Mouse (Mus musculus): ENCODE measurements at regions not wholly inside any gene's neighbourhood (a gene's known extent, or its start where the extent isn't known, plus 50 kb on each side); places are given as distances from the start of the nearest gene placed in this dataset.

GRCm38 (mm10) chr7:68851981-68852575 is 103.0 kb upstream of the Arrdc4 start:
- DNase-seq = no peak

GRCm38 (mm10) chr7:68844606-68845005 is 95.6 kb upstream of the Arrdc4 start:
- no peak for DNase-seq

- no peak for DNase-seq
Observed at GRCm38 (mm10) chr7:68843374-68843773, 94.3 kb upstream of the Arrdc4 start.

GRCm38 (mm10) chr7:68833977-68834791 is 85.1 kb upstream of the Arrdc4 start:
- DNase-seq = no peak

- DNase-seq = no peak
Observed at GRCm38 (mm10) chr7:68833517-68833916, 84.5 kb upstream of the Arrdc4 start.

GRCm38 (mm10) chr7:68829861-68830260 is 80.8 kb upstream of the Arrdc4 start:
- DNase-seq = peak; percentile 43

GRCm38 (mm10) chr7:68824399-68824798 is 75.4 kb upstream of the Arrdc4 start:
- no peak for DNase-seq

GRCm38 (mm10) chr7:68823646-68824045 is 74.6 kb upstream of the Arrdc4 start:
- DNase-seq = no peak

- peak; percentile 21 for DNase-seq
Observed at GRCm38 (mm10) chr7:68823189-68823588, 74.1 kb upstream of the Arrdc4 start.

GRCm38 (mm10) chr7:68814823-68815666 is 66.0 kb upstream of the Arrdc4 start:
- no peak for DNase-seq

GRCm38 (mm10) chr7:68809782-68810181 is 60.7 kb upstream of the Arrdc4 start:
- DNase-seq = no peak

Measured in kidney, adult 11 months (tissue).